Mouse (Mus musculus) embryo, embryonic 11 days (tissue): ENCODE measurements around the gene Jakmip3.
A peak's percentile ranks its signal among the peaks of the same experiment; 100 is the strongest.

Experiments
- DNase-seq: peaks from one replicate; pipeline ENCODE4 v3.0.0-alpha.2; 2015

The Jakmip3 gene

DNA sequence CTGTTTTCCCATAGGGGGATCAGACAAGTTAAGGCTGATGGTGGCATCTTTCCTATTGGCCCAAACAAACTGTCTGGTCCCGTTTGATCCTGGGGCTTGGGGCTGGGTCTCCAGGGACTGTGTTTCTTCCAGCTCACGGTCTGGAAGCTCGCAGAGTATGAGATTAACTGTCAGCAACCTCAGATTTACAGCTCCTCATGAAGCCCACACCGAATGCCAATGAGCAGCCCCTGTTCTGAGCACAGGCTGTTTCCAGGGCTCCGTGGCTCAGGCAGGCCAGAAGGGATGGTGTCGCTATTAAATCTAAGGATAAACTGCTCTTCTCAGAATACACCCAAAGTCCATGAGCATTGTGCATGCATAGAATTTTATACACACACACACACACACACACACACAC lies 133.7 kb downstream of the Jakmip3 start:
- DNase-seq = peak; percentile 50

DNA sequence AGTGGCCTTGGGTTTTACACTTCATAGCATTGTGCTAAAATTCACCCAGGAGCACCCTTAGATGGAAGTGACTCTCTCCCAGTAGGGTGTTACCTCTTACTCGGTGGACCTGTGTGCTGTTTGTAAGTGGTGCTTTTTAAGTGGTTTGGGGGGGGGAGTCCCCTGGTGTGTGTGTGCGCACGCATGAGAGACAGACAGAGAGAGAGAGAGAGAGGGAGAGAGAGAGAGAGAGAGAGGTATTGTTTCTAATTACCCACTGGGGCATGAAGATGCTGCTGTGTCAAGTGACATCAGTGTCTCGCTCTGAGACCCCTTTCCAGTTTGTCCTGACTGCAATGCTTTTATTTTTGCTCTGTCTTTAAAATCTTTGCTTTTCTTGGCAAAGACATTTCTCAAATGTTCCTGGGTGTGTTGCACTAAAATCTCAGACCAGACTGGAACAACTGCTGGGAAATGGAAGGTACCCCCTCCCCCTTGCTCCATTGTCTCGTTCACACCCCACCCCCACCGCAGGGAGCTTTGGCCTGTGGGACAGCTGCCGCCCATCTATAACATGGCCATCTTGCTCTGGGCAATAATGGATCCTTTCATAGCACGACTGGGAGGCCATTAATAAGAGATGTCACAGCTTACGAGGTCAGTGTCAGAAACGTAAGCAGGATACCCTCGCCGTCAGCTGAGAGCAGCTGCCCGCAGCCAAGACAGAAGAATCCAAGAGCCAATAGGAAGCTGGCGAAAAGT lies 134.7 kb downstream of the Jakmip3 start:
- DNase-seq = peak; percentile 78

DNA sequence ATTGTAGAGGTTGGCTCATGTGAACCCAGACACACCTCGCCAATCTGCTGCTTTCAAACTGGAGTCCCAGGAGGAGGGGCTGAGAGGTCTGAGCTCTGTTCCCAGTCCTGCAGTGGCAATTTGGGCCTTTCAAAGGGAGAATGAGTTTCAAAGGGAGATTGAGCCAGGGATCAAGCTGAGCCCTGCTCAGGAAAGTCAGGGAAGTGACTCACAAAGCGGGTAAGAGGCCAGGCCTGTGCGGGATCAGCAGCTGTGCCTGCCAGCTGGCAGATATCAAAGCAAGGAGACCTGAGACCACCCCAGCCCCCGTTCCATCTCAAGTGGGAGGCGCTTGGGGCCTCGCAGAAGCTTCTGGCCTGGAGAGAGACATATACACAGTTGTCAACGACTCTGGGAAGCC lies 136.8 kb downstream of the Jakmip3 start:
- DNase-seq = peak; percentile 57

DNA sequence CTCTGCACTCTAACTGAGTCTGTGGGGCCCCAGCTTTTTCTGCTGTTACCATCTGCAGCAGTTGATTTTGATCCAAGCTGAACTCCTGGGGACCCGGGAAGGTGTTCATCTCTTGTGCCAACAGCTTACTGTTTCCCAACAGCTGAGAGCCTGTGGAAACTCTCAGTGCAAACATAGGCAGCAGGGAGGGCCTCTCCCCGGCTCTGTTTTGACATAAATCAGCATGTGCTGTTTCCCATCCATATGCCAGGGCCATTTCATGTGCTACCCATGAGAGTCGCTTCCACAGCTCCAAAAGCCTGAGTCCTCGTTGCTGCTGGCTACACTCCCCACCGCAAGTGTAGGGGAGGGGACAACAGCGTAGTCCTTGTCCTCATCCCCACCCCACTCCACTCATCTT lies 137.7 kb downstream of the Jakmip3 start:
- peak; percentile 24 for DNase-seq

DNA sequence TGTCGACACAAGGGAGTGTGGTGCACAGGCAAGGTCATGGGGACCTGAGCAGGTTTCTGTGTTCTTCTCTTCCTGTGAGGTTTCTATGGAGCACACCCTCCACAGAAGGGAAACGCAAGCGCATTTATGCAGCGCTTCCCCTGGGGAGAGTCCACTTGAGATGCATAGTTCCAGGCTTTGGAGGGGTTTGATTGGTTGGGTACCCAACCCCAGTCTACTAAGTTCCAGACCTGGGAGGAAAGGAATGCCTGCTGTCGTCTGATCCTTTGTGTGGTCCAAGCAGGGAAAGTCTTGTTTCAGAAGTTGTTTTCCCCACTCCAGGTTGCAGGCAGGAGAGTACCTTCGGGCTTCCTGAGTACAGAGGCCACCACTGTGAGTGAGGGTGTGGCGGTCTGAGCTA lies 138.6 kb downstream of the Jakmip3 start:
- no peak for DNase-seq

DNA sequence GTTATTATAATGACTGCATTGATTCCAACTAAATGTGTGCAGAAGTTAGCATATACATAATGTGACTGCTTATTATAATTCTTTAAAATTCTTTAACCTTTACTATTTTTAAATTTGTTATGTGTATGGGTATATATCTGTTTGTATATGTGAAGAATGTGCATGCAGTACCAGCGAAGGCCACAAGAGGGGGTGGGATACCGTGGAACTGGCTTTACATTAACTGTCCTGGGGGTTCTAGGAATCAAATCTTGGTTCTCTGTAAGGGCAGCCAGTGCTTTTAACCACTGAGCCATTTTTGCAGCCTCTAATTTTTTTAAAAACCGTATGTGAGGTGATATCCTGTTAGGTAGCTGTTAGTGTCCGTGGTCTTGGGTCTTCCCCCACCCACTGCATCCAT lies 140.2 kb downstream of the Jakmip3 start:
- no peak for DNase-seq

DNA sequence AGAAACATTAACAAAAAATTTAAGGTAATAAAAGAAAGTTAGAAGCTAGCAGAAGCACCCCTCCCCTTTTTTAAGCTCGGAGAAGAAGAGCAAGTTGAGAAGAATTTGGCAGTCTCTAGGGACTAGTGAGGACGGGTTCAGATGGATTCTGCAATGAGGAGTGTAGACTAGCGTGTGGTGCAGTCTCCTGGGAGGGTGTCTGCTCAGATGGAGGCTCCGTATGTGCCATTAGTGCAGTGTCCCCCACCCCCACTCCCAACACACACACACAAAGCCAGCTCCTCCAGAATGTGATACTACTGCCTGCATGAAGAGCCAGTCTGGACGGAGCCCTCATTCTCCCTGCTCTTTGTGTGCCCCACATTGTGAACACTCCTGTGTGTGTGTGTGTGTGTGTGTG lies 140.6 kb downstream of the Jakmip3 start:
- no peak for DNase-seq

DNA sequence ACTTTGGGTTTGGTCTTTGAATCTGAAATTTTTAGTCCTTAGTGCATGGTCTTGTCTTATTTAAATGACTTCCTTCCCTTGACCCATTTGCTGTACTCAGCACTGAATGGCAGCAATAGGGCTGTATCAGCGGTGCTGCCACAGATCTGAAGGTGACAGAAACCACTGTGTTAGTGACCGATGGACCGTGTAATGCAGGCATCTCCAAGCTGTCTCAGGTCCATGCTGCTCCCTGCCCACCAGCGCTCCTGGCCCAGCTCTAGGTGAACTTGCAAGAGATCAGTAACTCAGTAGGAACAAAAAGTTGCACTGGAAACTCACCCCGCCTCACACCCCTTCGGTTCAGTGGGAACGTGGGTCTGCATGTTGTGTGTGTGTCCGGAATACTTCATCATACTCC lies 141.8 kb downstream of the Jakmip3 start:
- no peak for DNase-seq

DNA sequence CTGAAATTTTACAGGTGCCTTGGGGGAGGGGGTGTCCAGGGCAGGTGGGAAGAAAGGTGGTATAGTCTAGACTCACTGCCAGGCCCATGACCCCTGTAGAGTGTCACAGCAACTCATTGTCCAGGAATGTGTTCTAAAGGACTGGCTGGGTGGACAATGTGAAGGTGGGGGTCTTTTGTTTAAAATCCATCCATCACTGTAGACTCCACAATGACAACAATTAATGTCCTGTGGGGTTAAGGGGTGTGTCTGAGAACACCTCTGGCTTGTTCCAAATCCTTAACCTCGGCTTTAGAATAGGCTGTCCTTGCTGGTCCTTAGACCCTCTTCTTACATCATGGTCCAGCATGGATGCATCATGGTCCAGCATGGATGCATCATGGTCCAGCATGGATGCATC lies 143.8 kb downstream of the Jakmip3 start:
- DNase-seq = no peak

DNA sequence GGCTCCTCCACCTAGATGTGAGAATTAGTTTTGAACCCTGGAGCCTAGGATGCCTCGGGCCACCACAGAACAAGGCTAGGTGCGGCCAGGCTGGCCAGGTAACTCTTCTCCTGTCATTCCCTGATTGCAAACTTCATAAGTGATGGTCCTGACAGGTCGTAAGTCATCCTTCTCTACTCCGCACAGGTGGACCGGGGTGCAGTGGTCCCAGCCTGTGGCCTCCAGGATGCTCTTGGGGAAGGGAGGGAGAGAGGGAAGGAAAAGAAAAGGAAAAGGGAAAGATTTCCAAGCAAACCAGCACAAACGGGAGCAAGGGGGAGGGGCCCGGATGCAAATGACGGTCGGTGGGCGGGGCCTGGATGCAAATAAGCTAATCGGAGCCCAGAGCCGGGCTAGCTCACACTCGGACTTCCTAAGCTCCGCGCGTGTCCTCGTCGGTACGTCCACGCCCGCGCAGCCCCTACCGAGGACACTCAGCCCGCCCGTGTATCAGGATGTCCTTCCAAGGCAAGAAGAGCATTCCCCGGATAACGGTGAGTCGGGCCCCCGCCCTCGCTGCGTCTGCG lies 145.2 kb downstream of the Jakmip3 start, which contains the start of gene Dpysl4:
Dpysl4 (plus strand) TSS at position 373 of the 566 bp plus-strand sequence.
- DNase-seq = peak; percentile 94

DNA sequence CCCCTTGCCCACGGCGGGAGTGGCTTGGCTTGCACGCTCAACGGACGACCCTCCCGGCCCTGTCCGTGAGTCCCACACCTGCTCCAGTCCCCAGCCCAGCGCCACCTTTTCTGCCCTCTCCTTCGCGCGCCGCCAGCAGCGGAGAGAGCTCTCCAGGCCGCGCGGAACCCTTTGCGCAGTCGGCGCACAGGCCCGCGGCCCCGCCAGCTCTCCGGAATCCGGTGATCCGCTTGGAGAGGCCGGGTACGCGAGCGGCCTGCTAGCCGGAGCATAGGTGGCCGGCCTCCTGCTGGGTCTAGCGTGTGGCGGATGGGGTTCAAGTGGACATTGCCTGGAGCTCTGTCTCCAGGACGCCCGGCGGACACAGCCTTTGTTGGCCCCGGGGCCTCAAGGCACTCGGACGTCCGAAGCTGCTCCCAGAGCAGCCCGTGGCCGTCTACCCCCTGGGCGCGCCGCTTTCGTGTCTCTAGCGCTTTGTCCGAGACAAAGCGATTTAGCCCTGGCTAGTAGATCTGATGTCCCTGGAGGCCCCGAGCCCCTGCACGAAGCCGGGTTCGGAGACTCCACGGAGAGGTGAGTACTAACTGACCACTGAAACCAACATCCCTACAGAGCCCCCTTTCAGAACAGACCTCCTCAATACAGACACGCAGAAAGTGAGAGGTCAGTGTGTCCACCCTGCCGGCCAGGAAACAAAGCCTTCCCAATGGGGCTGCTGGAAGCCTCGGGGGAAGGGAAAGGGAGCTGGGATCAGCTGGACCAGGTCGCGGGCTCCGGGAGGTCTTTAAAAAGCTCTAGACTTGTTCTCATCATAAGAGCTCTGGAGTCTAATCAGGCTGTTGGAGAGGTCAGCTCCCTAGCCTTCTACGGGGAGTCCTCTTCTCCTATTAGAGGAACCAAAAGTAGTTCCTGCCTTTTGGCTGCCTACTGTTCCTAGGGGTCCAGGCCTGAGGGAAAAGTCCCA lies 145.9 kb downstream of the Jakmip3 start:
- DNase-seq = peak; percentile 75

DNA sequence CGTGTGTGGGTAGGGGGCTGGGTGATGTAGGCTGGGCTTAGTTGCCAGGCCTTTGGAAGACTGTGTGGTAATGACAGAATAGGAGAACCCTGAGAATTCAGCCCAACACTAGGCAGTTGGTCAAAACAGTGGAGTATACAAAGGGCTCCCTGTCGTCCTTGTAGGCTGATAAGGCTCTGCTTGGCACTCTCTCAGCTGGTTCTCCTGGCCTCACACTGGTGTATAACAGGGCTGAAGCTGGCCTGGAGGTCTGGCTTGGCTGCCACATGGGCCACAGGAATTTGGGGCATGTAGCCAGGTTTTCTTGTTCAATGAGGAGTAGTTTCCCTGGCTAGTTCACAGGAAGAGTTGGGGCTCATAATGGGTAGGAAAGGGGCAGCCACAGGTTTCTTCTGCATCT lies 147.3 kb downstream of the Jakmip3 start:
- DNase-seq = no peak

DNA sequence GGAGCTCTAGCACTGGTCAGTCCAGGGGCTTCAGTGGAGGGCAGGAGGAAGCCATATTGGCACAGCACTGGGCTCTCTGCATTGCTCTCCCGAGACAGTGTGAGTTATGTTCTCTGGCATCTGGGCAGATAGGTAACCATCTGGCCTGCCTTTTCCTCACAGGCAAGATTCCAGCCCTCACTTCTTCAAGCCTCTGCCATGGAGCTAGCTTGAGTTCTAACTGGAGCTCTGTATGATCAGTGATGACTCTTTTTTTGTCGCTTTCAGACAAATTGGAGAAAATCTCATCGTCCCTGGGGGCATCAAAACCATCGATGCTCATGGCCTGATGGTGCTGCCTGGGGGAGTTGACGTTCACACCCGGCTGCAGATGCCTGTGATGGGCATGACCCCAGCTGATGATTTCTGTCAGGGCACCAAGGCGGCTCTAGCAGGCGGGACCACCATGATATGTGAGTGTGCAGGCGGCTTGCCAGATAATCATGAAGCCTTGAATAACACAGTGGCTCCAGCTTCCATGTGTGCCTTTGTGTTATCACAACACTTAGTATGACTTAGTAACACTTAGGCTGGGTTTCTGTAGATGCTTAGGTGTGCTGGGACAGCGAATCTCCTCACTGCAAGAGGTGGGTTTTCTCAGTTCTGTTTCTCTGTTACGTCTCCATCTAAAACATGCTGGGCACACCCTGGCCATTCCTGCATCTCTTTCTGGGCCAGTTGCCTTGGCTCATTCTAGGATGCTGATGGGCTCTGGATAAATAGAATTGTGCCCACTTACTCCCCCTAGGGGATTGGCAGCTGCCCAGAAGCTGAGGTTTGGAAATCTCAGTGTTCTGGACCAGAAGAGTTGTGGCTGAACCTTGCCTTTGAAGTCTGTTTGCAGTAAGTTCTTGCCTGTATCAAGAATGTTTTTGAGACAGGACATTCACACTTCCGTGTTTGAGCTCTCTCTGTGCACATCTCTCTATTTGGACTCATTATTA lies 149.7 kb downstream of the Jakmip3 start:
- no peak for DNase-seq

DNA sequence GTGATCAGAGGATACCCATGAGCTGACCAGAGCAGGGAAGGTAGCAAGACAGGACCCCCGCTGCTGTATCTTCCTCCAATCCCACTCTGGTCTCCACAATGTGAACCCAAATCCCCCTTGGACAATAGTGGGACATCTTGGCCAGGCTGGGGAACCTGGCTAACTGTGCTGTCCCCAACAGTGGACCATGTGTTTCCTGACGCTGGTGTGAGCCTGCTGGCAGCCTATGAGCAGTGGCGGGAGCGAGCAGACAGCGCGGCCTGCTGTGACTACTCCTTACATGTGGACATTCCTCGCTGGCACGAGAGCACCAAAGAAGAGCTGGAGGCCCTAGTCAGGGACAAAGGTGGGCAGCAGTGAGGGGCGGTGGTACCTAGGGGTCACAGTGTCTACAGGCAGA lies 151.2 kb downstream of the Jakmip3 start:
- DNase-seq = no peak

DNA sequence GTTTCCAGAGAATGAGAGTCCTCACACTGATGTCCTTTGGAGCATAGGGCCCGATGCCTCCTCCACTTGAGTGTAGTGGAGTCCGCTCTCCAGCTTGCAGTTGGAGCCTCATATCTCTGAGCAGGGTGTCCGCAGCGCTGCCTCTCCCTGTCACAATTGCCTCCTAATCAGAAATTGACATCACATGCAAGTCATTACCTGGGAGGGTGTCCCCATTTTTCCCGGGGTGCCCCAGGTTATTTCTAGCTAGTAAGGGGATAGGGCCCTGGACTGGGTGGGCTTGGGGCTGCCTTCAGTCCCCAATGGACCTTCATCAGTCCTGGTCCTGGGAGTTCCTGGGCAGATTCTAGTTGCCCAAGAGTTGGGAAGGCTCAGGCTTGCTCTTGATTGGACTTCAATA lies 152.1 kb downstream of the Jakmip3 start:
- no peak for DNase-seq

DNA sequence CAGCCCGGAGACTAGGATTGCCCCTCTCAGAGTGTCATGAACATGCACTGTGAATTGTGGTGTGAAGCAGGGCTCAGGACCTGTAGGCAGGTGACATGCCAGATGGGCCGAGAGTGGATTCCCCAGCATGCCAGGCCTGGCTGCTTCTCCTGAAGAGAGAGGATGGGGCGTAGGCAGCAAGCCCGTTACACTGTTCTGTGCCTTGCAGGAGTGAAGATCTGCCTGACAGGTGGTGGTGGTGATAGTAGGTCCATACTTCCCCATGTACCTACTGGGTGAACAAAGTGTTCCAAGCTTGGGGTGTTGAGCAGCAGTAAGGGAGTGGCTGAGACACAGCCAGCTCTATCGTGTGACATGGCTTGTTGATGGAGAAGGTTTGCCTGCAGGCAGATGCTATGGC lies 152.6 kb downstream of the Jakmip3 start:
- no peak for DNase-seq

DNA sequence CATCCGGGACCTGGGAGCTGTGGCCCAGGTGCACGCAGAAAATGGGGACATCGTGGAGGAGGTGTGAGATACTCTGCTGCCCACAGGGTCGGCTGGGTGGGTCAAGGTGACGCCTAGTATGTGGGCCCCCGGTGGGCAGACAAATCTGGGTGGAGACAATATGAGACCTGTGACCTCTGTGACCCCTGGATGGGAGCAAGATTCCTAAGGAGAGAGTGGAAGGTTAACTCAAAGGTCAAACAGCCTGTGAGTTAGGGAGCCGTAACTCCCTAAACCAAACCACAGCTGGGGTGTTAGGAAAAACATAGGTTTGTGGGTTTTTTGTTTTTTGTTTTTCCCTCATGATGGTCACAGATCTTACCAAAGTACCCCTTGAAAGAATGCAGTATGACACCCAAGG lies 153.3 kb downstream of the Jakmip3 start:
- no peak for DNase-seq

DNA sequence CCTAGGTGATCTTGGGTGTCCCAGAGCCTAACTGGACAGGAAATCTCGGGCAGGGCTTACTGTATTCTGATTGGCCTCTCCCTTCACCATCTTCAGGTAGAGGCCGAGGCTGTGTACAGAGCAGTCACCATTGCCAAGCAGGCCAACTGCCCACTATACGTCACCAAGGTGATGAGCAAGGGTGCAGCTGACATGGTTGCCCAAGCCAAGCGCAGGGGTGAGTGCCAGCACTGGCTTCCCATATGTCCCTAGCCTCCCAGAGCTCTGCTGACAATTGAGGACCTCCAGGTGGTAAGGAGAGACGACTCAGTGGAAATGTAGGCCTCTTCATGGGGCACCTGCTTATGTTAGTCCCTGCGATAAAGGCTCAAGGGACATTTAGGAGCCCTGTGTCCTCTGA lies 154.2 kb downstream of the Jakmip3 start:
- DNase-seq = no peak

DNA sequence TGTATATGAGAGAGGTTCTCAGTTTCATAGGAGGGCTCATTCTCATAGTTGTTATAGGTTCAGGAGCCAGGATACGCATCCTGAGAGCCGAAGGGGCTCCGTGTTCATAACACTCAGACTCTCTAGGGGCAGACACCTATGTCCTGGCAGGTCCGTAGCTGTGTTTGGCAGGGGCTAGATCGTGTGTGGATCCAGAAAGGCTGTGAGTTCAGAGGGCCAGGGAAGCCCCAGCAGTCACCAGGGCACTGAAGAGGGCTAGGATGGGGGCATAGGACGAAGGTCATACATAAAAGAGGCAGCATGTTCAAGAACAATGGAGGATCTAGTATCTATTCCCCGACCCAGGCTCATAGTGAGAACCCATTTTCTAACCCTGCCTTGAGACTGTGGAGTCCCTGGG lies 154.8 kb downstream of the Jakmip3 start:
- DNase-seq = no peak

DNA sequence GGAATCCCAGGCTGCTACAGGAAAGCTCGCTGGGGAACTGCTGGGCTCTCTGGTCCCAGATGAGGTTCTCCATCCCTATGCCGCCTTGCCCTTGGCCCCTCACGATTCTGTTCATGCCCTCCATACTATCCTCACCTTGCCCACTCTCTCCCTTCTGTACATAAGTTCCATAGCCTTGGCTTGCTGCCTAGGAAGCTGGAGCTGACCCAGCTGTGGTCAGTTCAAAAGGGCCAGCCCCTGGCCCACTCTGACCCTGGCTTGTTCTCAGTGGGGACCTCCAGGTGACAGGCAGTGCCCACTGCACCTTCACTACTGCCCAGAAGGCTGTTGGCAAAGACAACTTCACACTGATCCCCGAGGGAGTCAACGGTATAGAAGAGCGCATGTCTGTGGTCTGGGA lies 155.9 kb downstream of the Jakmip3 start:
- DNase-seq = no peak

DNA sequence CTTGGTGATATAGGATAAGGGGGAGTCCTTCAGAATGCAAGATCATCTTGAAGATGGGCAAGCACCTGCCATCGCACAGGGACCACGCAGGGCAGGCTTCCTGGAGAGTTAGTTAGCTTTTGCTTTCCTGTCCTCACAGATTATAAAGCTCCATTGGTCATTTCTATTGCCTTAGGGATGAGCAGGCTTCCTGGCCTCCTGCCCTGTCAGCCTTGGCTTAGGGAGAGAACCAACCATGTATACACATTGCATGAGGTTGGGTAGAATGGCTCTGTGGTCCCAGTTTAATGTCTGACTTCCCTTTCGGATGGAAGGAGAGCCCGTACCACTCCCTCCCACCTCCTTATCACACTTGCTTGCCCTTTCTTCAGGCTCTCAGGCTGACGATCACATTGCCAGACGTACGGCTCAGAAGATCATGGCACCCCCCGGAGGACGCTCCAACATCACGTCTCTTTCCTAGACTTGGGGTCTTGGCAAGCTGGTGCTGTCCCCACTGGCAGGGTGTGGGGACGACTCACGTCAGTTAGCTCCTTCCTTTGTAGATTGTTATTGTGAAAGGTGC lies 160.1 kb downstream of the Jakmip3 start:
- no peak for DNase-seq

DNA sequence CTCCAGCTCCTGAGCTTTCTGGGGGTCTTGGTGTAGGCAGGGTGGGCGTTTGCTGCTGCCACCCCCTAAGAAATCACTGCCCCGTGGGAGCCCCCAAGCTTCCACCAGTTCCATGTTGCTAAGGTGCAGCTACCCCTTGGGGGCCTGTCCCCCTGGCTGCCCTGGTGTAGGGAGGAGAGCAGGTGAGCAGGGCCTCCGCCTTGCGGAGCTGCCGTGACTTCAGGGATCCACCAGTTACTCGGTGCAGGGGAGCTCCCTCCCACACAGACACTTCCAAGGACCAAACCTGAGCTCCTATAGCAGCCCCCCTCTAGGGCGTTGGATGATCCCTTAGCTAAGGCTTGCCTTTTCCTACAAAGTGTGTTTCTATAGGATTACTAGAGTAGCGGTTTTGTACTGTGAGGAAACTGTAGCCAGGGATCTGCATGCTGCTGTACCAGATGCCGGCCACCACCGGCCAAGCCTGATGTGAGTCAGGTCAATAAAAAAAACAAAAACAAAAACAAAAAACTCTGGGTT lies 160.8 kb downstream of the Jakmip3 start:
- DNase-seq = no peak
